Mouse (Mus musculus) heart, embryonic 15.5 days (tissue): ENCODE results near the gene Crtap. TPM values are rescaled to one million over a fixed set of nuclear protein-coding genes. Genes with fewer than 3 reads are reported as not detected.

Experiments
- ATAC-seq: fragments of 200-750 bp; cut with Nextera tagmentation; replicated peaks from 2 replicates; pipeline ENCODE4 v1.8.0; 2017; ENCODE audit warnings: low read depth, moderate TSS enrichment; ENCODE audit not compliant: insufficient number of reproducible peaks, insufficient read depth, low FRiP score
- H3K27ac ChIP-seq: fragments of 300-500 bp; sonication (generic); 2 replicates; pipeline ENCODE4 v1.5.1; 2015; ENCODE audit warnings: mild to moderate bottlenecking, inconsistent platforms
- H3K27me3 ChIP-seq: fragments of 300-500 bp; sonication (generic); 2 replicates; pipeline ENCODE4 v1.6.1; 2015; ENCODE audit warnings: inconsistent platforms
- H3K36me3 ChIP-seq: fragments of 300-500 bp; sonication (generic); 2 replicates; pipeline ENCODE4 v1.6.1; 2015; ENCODE audit warnings: mild to moderate bottlenecking, inconsistent platforms
- H3K4me1 ChIP-seq: fragments of 300-500 bp; sonication (generic); replicated peaks from 2 replicates; pipeline ENCODE4 v1.6.1; 2015; ENCODE audit warnings: inconsistent platforms
- H3K4me2 ChIP-seq: fragments of 300-500 bp; sonication (generic); 2 replicates; pipeline ENCODE4 v1.6.1; 2015; ENCODE audit warnings: inconsistent platforms, mild to moderate bottlenecking, moderate library complexity
- H3K4me3 ChIP-seq: fragments of 300-500 bp; sonication (generic); 2 replicates; pipeline ENCODE4 v1.5.1; 2015; ENCODE audit warnings: mild to moderate bottlenecking, inconsistent platforms
- H3K9ac ChIP-seq: fragments of 300-500 bp; sonication (generic); 2 replicates; pipeline ENCODE4 v1.6.1; 2015; ENCODE audit warnings: mild to moderate bottlenecking, inconsistent platforms
- H3K9me3 ChIP-seq: fragments of 300-500 bp; sonication (generic); replicated peaks from 2 replicates; pipeline ENCODE4 v1.6.1; 2016; ENCODE audit warnings: inconsistent platforms
- WGBS: fragments of 180-500 bp; shearing (Covaris S2); methylation state at CpG from one replicate; pipeline ENCODE4 v1.1.7; 2015; ENCODE audit warnings: mixed read lengths; 5-methylcytosine and 5-hydroxymethylcytosine counted together
- polyA plus RNA-seq: library from polyadenylated mRNA; unstranded; fragments of >200 nt; fragmentation: Nextera tagmentation; extraction: Ambion mirVana; gene quantifications from 2 replicates; pipeline ENCODE4 v1.2.1, GENCODE M21; 2015

The Crtap gene
- polyA plus RNA-seq, result 126 and 148 TPM in 2 replicates

DNA sequence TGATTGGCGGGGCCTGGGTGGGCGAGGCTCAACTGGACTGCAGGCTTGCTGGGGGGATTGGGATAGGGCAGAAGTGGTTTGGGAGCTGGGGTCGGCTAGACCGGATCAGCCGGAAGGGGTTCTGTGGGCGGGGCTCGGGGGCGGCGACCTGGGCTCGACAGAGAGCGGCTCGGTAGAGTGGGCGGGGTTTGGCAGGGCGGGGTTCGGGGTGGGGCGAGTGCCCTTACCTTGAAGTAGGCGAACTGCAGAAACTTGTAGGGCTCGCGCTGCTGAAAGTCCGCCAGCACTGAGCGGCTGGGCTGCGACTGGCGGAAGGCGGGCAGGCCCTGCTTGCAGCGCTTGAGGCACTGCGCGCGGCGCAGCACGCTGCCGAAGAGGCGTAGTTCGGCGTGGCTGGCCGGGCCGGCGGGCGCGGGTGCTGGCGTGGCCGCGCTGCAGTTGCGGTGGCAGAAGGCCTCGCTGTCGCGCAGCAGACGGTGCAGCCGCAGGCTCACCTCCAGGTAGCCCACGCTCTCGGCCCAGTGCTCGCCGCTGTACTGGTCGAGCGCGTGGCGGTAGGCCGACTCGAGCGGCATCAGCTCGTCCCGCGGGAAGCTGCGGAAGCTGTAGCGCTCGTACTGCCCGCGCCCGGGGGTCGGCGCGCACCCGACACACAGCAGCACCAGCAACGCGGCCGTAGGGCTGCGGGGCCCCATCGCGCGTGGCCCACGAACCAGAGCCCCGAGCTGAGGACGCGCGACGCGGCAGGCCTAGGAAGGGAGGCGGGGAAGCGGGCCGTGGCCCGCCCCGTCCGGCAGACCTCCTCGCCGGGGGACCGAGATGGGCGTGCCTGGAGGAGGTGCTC is at the start of gene Crtap:
Gene Crtap (minus strand): TSS at position 771 of the 844 bp plus-strand sequence.
- ATAC-seq, result peak; percentile 79
- Histone ChIP-seq H3K4me1 (peaks cover 36% of the 10 kb centered on the region), H3K4me3 (peak within 1 kb of the TSS; percentile 64), H3K4me2 (peak within 1 kb of the TSS; percentile 92), H3K9me3 (no peaks in the 10 kb centered on the region), H3K27ac (peak within 1 kb of the TSS; percentile 95), H3K36me3 (peaks cover 4% of the 10 kb centered on the region; the same call in 1 of the 2 replicates), H3K27me3 (no peaks in the 10 kb centered on the region), H3K9ac (peak within 1 kb of the TSS; percentile 78)
- WGBS, result under 1% methylated on average over 89 of the region's 96 CpGs

DNA sequence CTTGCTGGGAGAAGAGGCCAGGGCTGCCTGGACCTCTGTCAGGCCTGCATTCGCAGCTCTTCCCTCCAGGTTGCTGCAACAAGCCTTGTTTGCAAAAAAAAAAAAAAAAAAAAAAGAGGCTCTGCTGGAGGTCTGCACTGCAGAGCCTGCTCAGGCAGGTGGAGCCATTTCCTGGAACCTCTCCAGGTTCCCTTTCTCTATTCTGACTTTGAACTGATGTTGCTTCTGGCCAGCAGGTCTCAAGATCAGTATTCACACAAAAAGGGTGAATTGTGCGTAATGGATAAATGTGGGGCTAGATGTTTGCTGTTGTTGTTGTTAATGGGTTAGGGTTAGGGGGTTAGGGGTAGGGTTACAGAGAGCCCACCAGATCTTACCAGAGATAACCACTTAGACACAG is 45.2 kb upstream of the Crtap start:
- Histone ChIP-seq H3K9ac (no peak overlapping the region), H3K4me2 (no peak overlapping the region), H3K27me3 (no peaks in the 10 kb centered on the region), H3K4me1 (no peaks in the 10 kb centered on the region), H3K27ac (no peak overlapping the region), H3K4me3 (no peak overlapping the region), H3K9me3 (no peaks in the 10 kb centered on the region), H3K36me3 (peaks cover 13% of the 10 kb centered on the region; the same call in 1 of the 2 replicates)
- WGBS, result 82% methylated on average over 2 of the region's 2 CpGs
- ATAC-seq, result no peak

DNA sequence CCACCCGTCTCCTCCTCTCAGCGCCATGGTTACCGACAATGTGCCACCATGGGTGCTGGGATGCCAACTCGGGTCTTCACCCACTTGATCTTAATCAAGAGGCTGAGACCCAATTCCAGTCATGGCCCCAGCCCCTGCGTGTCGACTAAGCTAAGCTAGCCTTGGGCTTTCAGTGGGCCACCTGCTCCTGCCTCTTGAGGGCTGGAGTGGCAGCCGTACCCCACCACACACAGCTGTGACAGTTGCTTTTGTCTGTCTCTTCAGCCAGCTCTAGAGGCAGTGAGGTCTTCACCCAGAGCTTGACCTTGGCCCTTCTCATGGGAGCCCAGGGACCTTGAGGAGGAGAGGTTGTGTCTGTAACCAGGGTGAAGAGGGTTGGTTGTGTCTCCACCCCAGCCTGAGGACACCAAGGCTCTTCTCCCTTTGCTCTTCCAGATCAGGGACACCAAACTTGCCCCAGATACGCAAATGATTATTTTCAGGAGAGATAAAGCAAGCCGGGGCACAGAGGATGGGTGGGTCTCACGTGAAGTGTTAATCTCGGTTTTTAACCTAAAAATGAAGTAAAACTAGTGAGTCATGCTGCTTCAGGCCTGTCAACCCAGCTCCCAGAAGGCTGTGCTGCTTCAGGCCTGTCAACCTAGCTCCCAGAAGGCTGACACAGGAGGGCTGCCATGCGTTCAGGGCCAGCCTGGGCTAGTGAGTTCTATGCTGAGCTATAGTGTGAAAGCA is 37.8 kb upstream of the Crtap start:
- no peaks in the 10 kb centered on the region; the same call in 1 of the 2 replicates for H3K9me3 ChIP-seq
- no peak overlapping the region for H3K9ac ChIP-seq
- H3K36me3 ChIP-seq, result peaks cover 22% of the 10 kb centered on the region
- no peaks in the 10 kb centered on the region for H3K27me3 ChIP-seq
- H3K4me3 ChIP-seq, result no peak overlapping the region
- 79% methylated on average over 12 of the region's 12 CpGs for WGBS
- no peaks in the 10 kb centered on the region for H3K4me1 ChIP-seq
- H3K4me2 ChIP-seq, result no peak overlapping the region
- no peak for ATAC-seq
- no peak overlapping the region for H3K27ac ChIP-seq

DNA sequence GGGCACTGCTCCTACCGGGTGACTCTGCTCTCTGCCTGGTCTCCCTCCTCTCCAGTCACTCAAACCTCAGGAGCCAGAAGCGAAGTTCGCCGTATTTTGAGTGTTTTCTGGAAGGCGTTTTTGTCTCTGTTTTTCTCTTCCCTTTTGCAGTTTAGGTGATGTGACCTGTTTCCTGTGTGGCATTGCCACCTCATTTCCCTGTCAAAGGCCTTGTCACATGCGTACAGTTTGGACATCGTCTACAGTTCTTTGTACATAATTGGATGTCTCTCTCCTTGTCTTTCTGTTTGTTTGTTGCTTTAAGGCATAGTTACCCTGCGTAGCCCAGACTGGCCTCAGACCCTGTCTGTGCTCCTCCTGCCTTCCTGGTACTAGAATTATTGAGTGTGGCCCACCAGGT is 37.0 kb upstream of the Crtap start:
- Histone ChIP-seq H3K4me3 (no peak overlapping the region), H3K36me3 (peaks cover 22% of the 10 kb centered on the region), H3K27ac (no peak overlapping the region), H3K4me2 (no peak overlapping the region), H3K27me3 (no peaks in the 10 kb centered on the region), H3K9me3 (no peaks in the 10 kb centered on the region; the same call in 1 of the 2 replicates), H3K9ac (no peak overlapping the region), H3K4me1 (no peaks in the 10 kb centered on the region)
- ATAC-seq, result no peak
- 85% methylated on average over 8 of the region's 8 CpGs for WGBS

DNA sequence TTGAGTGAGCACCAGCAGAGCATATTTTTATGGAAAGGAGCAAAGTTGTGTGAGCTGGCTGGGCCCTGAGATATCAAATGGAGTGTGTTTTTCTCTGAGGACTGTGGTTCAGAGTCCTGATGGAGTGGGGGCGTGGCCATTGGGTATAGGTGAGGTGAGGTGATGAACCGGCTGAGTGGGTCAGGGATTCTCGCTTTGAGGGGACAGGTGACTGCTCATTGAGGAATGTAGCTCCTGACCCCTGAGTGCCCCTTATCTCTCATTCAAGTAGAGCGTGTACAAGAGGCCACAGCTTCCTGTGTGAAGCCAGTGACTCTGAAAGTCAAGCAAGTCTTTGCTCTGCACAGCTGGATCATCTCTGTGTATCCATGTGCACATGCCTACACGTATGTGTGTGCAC is 35.7 kb upstream of the Crtap start:
- Histone ChIP-seq H3K27ac (no peak overlapping the region), H3K27me3 (no peaks in the 10 kb centered on the region), H3K9ac (no peak overlapping the region), H3K36me3 (peaks cover 22% of the 10 kb centered on the region), H3K4me2 (no peak overlapping the region), H3K9me3 (no peaks in the 10 kb centered on the region; the same call in 1 of the 2 replicates), H3K4me3 (no peak overlapping the region), H3K4me1 (no peaks in the 10 kb centered on the region)
- WGBS, result 63% methylated on average over 5 of the region's 5 CpGs
- ATAC-seq, result no peak

DNA sequence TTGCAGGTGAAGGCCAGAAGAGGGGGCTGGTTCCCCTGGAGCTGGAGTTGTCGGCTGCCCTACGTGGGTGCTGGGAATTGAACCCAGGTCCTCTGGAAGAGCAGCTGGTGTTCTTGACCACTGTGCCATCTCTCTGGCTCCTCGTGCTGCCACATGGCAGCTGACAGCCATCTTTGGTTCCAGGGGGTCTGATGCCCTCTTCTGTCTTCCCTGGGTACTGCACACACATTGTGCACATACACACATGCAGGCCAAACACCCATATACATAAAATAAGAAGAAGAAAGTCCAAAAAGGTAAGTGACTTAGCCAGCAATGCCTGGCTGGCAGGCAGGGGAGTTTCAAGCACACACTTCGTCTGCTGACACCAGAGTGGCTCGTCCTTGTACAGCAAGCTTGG is 35.1 kb upstream of the Crtap start:
- ATAC-seq, result no peak
- Histone ChIP-seq H3K27ac (no peak overlapping the region), H3K4me2 (no peak overlapping the region), H3K9me3 (no peaks in the 10 kb centered on the region; the same call in 1 of the 2 replicates), H3K4me1 (no peaks in the 10 kb centered on the region), H3K4me3 (no peak overlapping the region), H3K9ac (no peak overlapping the region), H3K27me3 (no peaks in the 10 kb centered on the region), H3K36me3 (peaks cover 17% of the 10 kb centered on the region)
- 91% methylated on average over 5 of the region's 5 CpGs for WGBS

DNA sequence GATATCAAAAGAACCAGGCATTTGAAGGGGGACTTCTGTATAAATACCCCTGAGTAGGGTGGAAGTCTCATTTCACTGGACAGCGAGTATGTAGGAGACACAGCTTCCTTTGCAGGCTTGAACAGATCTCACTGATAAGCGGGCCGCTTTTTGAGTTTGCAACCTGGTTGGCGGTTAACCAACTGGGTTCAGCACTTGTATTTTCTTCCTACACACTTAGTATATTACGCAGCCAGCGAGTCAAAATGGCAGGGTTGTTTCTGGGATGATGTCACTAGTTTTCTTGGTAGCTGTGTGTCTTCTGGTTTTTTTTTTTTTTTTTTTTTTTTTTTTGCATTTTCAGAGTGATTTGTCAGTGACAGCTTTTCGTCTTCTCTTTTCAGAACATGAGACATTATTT is 31.3 kb upstream of the Crtap start:
- ATAC-seq, result no peak
- Histone ChIP-seq H3K4me3 (no peak overlapping the region), H3K4me2 (no peak overlapping the region), H3K4me1 (no peaks in the 10 kb centered on the region), H3K27me3 (no peaks in the 10 kb centered on the region), H3K36me3 (peaks cover 16% of the 10 kb centered on the region), H3K27ac (no peak overlapping the region), H3K9me3 (no peaks in the 10 kb centered on the region; the same call in 1 of the 2 replicates), H3K9ac (no peak overlapping the region)
- WGBS, result 80% methylated on average over 7 of the region's 7 CpGs

DNA sequence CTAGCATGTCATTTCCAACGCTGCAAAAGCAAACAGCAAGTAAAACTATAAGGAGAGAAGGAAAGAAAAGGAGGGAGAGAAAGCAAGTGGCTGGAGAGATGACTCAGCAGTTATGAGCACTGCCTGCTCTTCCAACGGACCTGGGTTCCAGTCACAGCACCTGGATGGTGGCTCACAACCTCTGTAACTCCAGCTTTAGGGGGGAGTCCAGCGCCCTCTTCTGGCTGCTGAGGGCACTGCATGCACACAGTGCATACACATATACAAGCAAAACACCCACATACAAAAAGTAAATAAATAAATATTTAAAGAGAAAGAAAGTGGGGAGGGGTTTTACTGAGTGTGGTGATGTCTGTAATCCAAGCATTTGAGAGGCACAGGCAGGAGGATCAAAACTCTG is 30.6 kb upstream of the Crtap start:
- Histone ChIP-seq H3K36me3 (peaks cover 15% of the 10 kb centered on the region), H3K4me1 (no peaks in the 10 kb centered on the region), H3K27ac (no peak overlapping the region), H3K9ac (no peak overlapping the region), H3K4me2 (no peak overlapping the region), H3K27me3 (no peaks in the 10 kb centered on the region), H3K4me3 (no peak overlapping the region), H3K9me3 (no peaks in the 10 kb centered on the region; the same call in 1 of the 2 replicates)
- 63% methylated on average over 3 of the region's 3 CpGs for WGBS
- no peak for ATAC-seq

DNA sequence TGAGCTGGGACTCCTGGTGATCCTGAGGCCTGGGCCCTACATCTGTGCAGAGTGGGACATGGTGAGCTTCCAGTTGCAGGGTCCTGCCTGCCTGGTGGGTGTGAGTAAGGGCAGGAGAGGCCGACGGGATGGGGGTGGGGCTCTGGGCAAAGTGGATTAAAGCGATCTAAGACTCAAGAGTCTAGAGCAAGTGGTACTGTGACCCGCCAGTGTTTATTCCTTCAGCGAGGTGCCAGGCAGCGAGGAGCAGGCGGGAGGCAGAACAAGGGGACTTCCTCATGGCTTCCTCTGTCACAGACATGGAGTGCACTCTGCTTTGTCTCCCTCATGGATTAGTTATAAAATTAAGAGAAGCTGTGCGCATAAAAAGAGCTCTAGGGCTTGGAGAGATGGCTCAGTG is 30.0 kb upstream of the Crtap start:
- H3K4me3 ChIP-seq, result no peak overlapping the region
- WGBS, result 72% methylated on average over 8 of the region's 8 CpGs
- peaks cover 9% of the 10 kb centered on the region for H3K36me3 ChIP-seq
- no peaks in the 10 kb centered on the region for H3K27me3 ChIP-seq
- no peaks in the 10 kb centered on the region; the same call in 1 of the 2 replicates for H3K9me3 ChIP-seq
- H3K27ac ChIP-seq, result no peak overlapping the region
- no peak overlapping the region for H3K9ac ChIP-seq
- no peak for ATAC-seq
- no peaks in the 10 kb centered on the region for H3K4me1 ChIP-seq
- no peak overlapping the region for H3K4me2 ChIP-seq

DNA sequence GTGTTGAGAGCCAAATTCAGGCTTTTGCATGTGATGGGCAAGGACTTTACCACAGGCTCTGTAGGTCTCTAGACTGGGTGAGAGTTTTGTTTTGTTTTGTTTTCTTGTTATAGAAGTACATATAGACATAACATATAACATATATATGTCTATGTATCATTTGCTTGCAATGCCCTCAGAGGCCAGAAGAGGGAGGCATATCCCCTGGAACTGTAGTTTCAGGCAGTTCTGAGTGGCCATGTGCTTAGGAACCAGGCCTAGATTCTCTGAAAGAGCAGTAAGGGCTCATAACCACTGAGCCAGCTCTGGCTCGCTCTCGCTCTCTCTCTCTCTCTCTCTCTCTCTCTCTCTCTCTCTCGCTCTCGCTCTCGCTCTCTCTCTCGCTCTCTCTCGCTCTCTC is 27.7 kb upstream of the Crtap start:
- no peak for ATAC-seq
- no peak overlapping the region for H3K9ac ChIP-seq
- no peak overlapping the region for H3K4me3 ChIP-seq
- 78% methylated on average over 7 of the region's 7 CpGs for WGBS
- no peaks in the 10 kb centered on the region for H3K9me3 ChIP-seq
- H3K36me3 ChIP-seq, result peaks cover 3% of the 10 kb centered on the region; the same call in 1 of the 2 replicates
- no peak overlapping the region for H3K27ac ChIP-seq
- H3K27me3 ChIP-seq, result no peaks in the 10 kb centered on the region
- H3K4me2 ChIP-seq, result no peak overlapping the region
- H3K4me1 ChIP-seq, result no peaks in the 10 kb centered on the region

DNA sequence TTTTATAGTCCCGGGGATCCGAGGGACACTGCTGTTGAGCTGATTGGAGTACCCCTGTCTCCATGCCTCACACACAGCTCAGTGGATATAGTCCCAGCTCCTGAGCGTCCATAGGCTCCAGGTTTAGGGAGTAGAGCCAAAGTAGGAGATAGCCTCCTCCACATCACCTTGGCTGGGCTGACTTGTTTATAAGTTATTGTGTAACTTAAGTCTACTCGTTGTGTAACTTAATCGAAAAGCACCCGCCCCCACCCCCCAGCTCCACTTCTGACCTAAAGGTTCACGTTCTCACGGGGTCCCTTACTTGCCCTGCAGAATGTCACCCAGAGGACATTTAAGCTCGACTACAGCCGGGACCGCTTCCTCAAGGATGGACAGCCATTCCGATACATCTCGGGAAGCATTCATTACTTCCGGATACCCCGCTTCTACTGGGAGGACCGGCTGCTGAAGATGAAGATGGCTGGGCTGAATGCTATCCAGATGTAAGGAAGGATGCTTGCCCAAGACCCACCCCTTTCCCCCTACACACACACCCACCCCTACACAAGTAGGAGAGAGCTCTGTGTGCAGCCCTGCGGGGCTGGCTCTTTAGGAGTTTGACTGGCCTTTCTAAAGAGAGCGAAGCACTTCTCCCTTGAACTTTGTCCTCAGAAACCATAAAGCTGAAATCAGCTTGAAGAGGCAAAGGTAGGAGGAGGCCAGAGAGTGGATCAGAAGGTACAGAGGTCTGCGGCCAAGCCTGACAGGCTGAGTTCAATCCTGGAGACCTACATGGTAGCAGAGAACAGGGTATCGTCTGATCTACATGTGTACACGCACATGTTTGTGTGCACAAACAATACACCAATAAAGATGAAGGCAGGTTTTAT is 26.4 kb upstream of the Crtap start:
- WGBS, result 86% methylated on average over 21 of the region's 21 CpGs
- Histone ChIP-seq H3K9me3 (no peaks in the 10 kb centered on the region), H3K27ac (no peak overlapping the region), H3K4me2 (no peak overlapping the region), H3K9ac (no peak overlapping the region), H3K4me1 (peaks cover 6% of the 10 kb centered on the region), H3K27me3 (no peaks in the 10 kb centered on the region), H3K36me3 (peaks cover 4% of the 10 kb centered on the region), H3K4me3 (no peak overlapping the region)
- ATAC-seq, result no peak
